12 mouse cellular contexts compared by ENCODE assay signal in genomic region chr12:35957235-35957634, GRCm38 (mm10). TPM values are rescaled to one million over a fixed set of nuclear protein-coding genes. Genes with fewer than 3 reads are reported as not detected.
DNase-seq lines count a peak whose midpoint lies in the region; ATAC-seq and TF ChIP-seq lines count a peak whose summit lies in the region.
"Had no signal": no experiment of that assay in that cellular context is flagged by ENCODE, and none has a peak within 500 bp of the region (broad histone marks: within the 10 kb centered on the region; RNA-seq: fewer than 3 reads in every experiment).

No protein-coding gene starts in this region.

- WGBS in liver, embryonic 14.5 days (ENCODE audit: insufficient replicate concordance), result 39% methylated on average over 2 of the region's 2 CpGs
- WGBS in hindbrain, embryonic 11.5 days, result 82% methylated on average over 2 of the region's 2 CpGs

- H3K27ac ChIP-seq in liver, embryonic 14.5 days, result no peak overlapping the region
- H3K27ac ChIP-seq in hindbrain, embryonic 11.5 days (ENCODE audit: low read depth, low read length), result no peak overlapping the region
- H3K27ac ChIP-seq: heart, embryonic 13.5 days; limb, embryonic 10.5 days had no signal

- no peak for ATAC-seq in liver, embryonic 14.5 days (ENCODE audit: insufficient read depth)
- peak; percentile 49; the same call in 1 of the 2 replicates for ATAC-seq in megakaryocyte, adult 5-6 weeks (ENCODE audit: poor library complexity, severe bottlenecking)
- ATAC-seq in hindbrain, embryonic 11.5 days (ENCODE audit: low FRiP score), result no peak
- no peak for ATAC-seq in frontal cortex, adult (ENCODE audit: low TSS enrichment)

- H3K36me3 ChIP-seq in liver, embryonic 14.5 days (replicated peaks; ENCODE audit: control insufficient read depth, insufficient read depth, low read depth), result no peaks in the 10 kb centered on the region
- H3K36me3 ChIP-seq in hindbrain, embryonic 11.5 days (ENCODE audit: control insufficient read depth, insufficient read depth, low read length), result no peaks in the 10 kb centered on the region
- H3K36me3 ChIP-seq: heart, embryonic 13.5 days; limb, embryonic 10.5 days had no signal

- no peak overlapping the region for H3K4me3 ChIP-seq in liver, embryonic 14.5 days (ENCODE audit: insufficient read depth in 1 of 2, low read depth in 2 of 2, low read length in 2 of 2)
- H3K4me3 ChIP-seq in hindbrain, embryonic 11.5 days (ENCODE audit: low read depth, low read length), result no peak overlapping the region
- H3K4me3 ChIP-seq: heart, embryonic 13.5 days; limb, embryonic 10.5 days had no signal

- DNase-seq in adrenal gland, adult 2 months, result peak; percentile 1
- no peak for DNase-seq in adrenal gland, adult 8-10 months
- no peak for DNase-seq in liver, embryonic 14.5 days (ENCODE audit: low read depth in 3 of 3, low spot score in 3 of 3)
- DNase-seq in liver, result no peak
- DNase-seq in Muller cell, postnatal 12 days (ENCODE audit: inconsistent ontology term), result peak; percentile 18
- DNase-seq in hindbrain, embryonic 11.5 days (ENCODE audit: low spot score), result no peak
- DNase-seq: kidney, postnatal 25 days had no signal

- H3K9me3 ChIP-seq in liver, embryonic 14.5 days (ENCODE audit: control insufficient read depth, low read length), result no peaks in the 10 kb centered on the region
- no peaks in the 10 kb centered on the region for H3K9me3 ChIP-seq in hindbrain, embryonic 11.5 days (ENCODE audit: control insufficient read depth, low read length)
- H3K9me3 ChIP-seq: heart, embryonic 13.5 days; limb, embryonic 10.5 days had no signal

- no peaks in the 10 kb centered on the region for H3K27me3 ChIP-seq in liver, embryonic 14.5 days (ENCODE audit: control insufficient read depth, insufficient read depth, low read length)
- H3K27me3 ChIP-seq in hindbrain, embryonic 11.5 days (ENCODE audit: control insufficient read depth, insufficient read depth, low read length), result no peaks in the 10 kb centered on the region
- H3K27me3 ChIP-seq: heart, embryonic 13.5 days had no signal

- H3K4me1 ChIP-seq in liver, embryonic 14.5 days (replicated peaks; ENCODE audit: control insufficient read depth in 2 of 2, insufficient read depth in 2 of 2, low read length in 1 of 2), result no peaks in the 10 kb centered on the region
- no peaks in the 10 kb centered on the region for H3K4me1 ChIP-seq in hindbrain, embryonic 11.5 days (replicated peaks; ENCODE audit: control insufficient read depth, insufficient read depth, low read length)
- H3K4me1 ChIP-seq: heart, embryonic 13.5 days; limb, embryonic 10.5 days had no signal

- no peak overlapping the region for H3K4me2 ChIP-seq in liver, embryonic 14.5 days (ENCODE audit: low read depth)
- H3K4me2 ChIP-seq in hindbrain, embryonic 11.5 days (replicated peaks; ENCODE audit: low read depth, low read length), result no peak overlapping the region
- H3K4me2 ChIP-seq: heart, embryonic 13.5 days had no signal

- TF ChIP-seq EP300 in liver, embryonic 14.5 days (IDR thresholded peaks at IDR 0.05; ENCODE audit: low read depth), result no peak

- peak; percentile 41; the same call in 1 of the 2 replicates for TF ChIP-seq CTCF in liver, embryonic 14.5 days (IDR thresholded peaks at IDR 0.05; ENCODE audit: low read depth)

- H3K9ac ChIP-seq in liver, embryonic 14.5 days (replicated peaks), result no peak overlapping the region
- no peak overlapping the region for H3K9ac ChIP-seq in hindbrain, embryonic 11.5 days (ENCODE audit: low read depth, low read length)
- H3K9ac ChIP-seq: heart, embryonic 13.5 days had no signal

RNA-seq across cellular contexts. Expression of gene Agr3, which starts 31.8 kb away (rescaled TPM):
- total RNA-seq in adrenal gland, adult 2 months (2021), result not detected
- not detected in 2 replicates for polyA plus RNA-seq in adrenal gland, adult 2 months (2012; rRNA removed)
- not detected for total RNA-seq in adrenal gland, adult 8-10 months (2022)
- polyA plus RNA-seq in liver, embryonic 14.5 days (2012; rRNA removed), result not detected in 2 replicates
- polyA plus RNA-seq in liver, embryonic 14.5 days (2014; fragmentation: Nextera tagmentation; extraction: Ambion mirVana), result not detected in 2 replicates
- total RNA-seq in megakaryocyte, adult 5-6 weeks (2015), result not detected in 2 replicates
- not detected in 2 replicates for total RNA-seq in megakaryocyte, adult 5-6 weeks (2017)
- not detected in 2 replicates for polyA plus RNA-seq in hindbrain, embryonic 11.5 days (2014; fragmentation: Nextera tagmentation; extraction: Ambion mirVana)
- polyA plus RNA-seq: C2C12; heart, embryonic 13.5 days; limb, embryonic 10.5 days had no signal

RNA-seq across cellular contexts. Expression of gene Agr2, which starts 35.5 kb away (rescaled TPM):
- not detected for total RNA-seq in adrenal gland, adult 2 months (2021)
- not detected in 2 replicates for polyA plus RNA-seq in adrenal gland, adult 2 months (2012; rRNA removed)
- not detected for total RNA-seq in adrenal gland, adult 8-10 months (2022)
- polyA plus RNA-seq in liver, embryonic 14.5 days (2012; rRNA removed), result 0.07 and 0.09 TPM in 2 replicates
- not detected in 2 replicates for polyA plus RNA-seq in liver, embryonic 14.5 days (2014; fragmentation: Nextera tagmentation; extraction: Ambion mirVana)
- not detected in 2 replicates for total RNA-seq in megakaryocyte, adult 5-6 weeks (2015)
- total RNA-seq in megakaryocyte, adult 5-6 weeks (2017), result not detected in 2 replicates
- not detected in 2 replicates for polyA plus RNA-seq in hindbrain, embryonic 11.5 days (2014; fragmentation: Nextera tagmentation; extraction: Ambion mirVana)
- polyA plus RNA-seq: C2C12; limb, embryonic 10.5 days had no signal

Comparison
In these comparisons a context has a peak if more than half of its experiments do, and no peak if none do; other contexts are left out.
1. DNase-seq: peak in adrenal gland, adult 2 months (single experiment) and Muller cell, postnatal 12 days (single experiment); none in adrenal gland, adult 8-10 months (single experiment), liver, embryonic 14.5 days (0 of 3), liver (single experiment) and hindbrain, embryonic 11.5 days (single experiment).